Mouse (Mus musculus) lung, embryonic 16.5 days (tissue): ENCODE data around the gene Usp4. TPM values are rescaled to one million over a fixed set of nuclear protein-coding genes. Genes with fewer than 3 reads are reported as not detected.
"Not testable (repeated sequence)": the region's sequence is repeated elsewhere in the genome, so short reads cannot be mapped to it uniquely, and the experiment has no call there.

Experiments
- ATAC-seq: fragments of 200-750 bp; cut with Nextera tagmentation; 2 replicates; pipeline ENCODE4 v1.8.0; 2017; ENCODE audit warnings: low read depth, mild to moderate bottlenecking, moderate library complexity
- H3K27ac ChIP-seq: fragments of 300-500 bp; sonication (generic); 2 replicates; pipeline ENCODE4 v1.5.1; 2014; ENCODE audit warnings: mild to moderate bottlenecking, control low read depth, low read length
- H3K27me3 ChIP-seq: fragments of 300-500 bp; sonication (generic); 2 replicates; pipeline ENCODE4 v1.6.1; 2014; ENCODE audit warnings: low read depth, low read length, mixed read lengths; ENCODE audit not compliant: control insufficient read depth, insufficient read depth
- H3K36me3 ChIP-seq: fragments of 300-500 bp; sonication (generic); 2 replicates; pipeline ENCODE4 v1.6.1; 2014; ENCODE audit warnings: low read length; ENCODE audit not compliant: control insufficient read depth, insufficient read depth
- H3K4me1 ChIP-seq: fragments of 300-500 bp; sonication (generic); replicated peaks from 2 replicates; pipeline ENCODE4 v1.6.1; 2014; ENCODE audit warnings: low read length, mixed read lengths; ENCODE audit not compliant: control insufficient read depth, insufficient read depth
- H3K4me2 ChIP-seq: fragments of 300-500 bp; sonication (generic); 2 replicates; pipeline ENCODE4 v1.6.1; 2014; ENCODE audit warnings: low read depth, low read length, control low read depth
- H3K4me3 ChIP-seq: fragments of 300-500 bp; sonication (generic); 2 replicates; pipeline ENCODE4 v1.5.1; 2014; ENCODE audit warnings: mild to moderate bottlenecking, low read length, control low read depth
- H3K9ac ChIP-seq: fragments of 300-500 bp; sonication (generic); 2 replicates; pipeline ENCODE4 v1.6.1; 2014; ENCODE audit warnings: low read length, control low read depth
- H3K9me3 ChIP-seq: fragments of 300-500 bp; sonication (generic); 2 replicates; pipeline ENCODE4 v1.6.1; 2016; ENCODE audit warnings: low read length; ENCODE audit not compliant: control insufficient read depth
- WGBS: fragments of 180-500 bp; shearing (Covaris S2); extraction: QIAGEN DNeasy Blood & Tissue Kit; methylation state at CpG from one replicate; pipeline ENCODE4 v1.1.7; 2014; 5-methylcytosine and 5-hydroxymethylcytosine counted together
- polyA plus RNA-seq: library from polyadenylated mRNA; unstranded; fragments of >200 nt; fragmentation: Nextera tagmentation; extraction: Ambion mirVana; gene quantifications from 2 replicates; pipeline ENCODE4 v1.2.1, GENCODE M21; 2015

Usp4 gene
- polyA plus RNA-seq, 1 experiment from 2014 or later, result 93.6 TPM

DNA sequence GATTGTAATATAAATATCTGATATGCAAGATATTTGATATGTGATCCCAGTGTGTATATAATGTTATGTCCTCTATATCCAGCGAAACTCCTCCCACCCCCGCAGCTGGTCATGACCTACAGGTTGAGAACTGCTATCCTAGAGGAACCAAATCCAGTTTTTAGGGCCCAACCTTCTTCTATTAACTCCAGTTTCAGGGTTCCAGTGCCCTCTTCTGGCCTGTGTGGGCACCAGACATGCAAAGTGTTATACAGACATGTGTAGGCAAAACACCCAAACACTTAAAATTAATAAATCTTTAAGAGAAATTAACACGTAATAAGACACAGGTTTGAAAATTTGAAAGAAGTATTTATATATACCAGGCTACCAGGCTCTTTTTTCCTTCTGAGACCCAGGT, 30.1 kb upstream of the Usp4 start:
- WGBS, result 92% methylated on average over 3 of the region's 3 CpGs
- H3K36me3 ChIP-seq, result peaks cover 10% of the 10 kb centered on the region

DNA sequence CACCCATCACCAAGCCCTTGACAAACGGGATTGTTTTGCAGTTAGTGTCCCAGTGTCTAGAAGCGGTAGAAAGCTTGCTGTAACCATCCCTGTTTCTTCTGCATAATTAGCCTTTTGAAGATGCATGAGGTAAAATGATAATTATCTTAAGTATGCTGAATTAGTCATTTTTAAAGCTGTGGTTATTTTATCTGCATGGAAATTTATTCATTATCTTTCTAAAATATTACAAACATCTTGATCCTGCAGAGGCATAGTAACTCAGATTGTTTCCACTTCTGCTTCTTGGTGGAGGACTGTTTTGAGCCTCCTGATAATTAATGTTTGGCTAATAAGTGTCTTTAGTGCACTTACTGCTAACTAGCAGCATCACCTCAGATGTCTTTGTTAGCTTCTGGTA, 29.2 kb upstream of the Usp4 start:
- Histone ChIP-seq H3K9me3 (no peaks in the 10 kb centered on the region), H3K9ac (no peak overlapping the region), H3K27me3 (no peaks in the 10 kb centered on the region), H3K36me3 (peaks cover 10% of the 10 kb centered on the region), H3K4me3 (no peak overlapping the region), H3K4me1 (no peaks in the 10 kb centered on the region), H3K4me2 (no peak overlapping the region), H3K27ac (no peak overlapping the region)
- ATAC-seq, result no peak
- 82% methylated on average over 2 of the region's 2 CpGs for WGBS

More for the DNA sequence above, 30.1 kb upstream of the Usp4 start:
- Histone ChIP-seq H3K4me2 (no peak overlapping the region), H3K4me1 (no peaks in the 10 kb centered on the region), H3K4me3 (no peak overlapping the region), H3K27ac (no peak overlapping the region), H3K9ac (no peak overlapping the region), H3K9me3 (no peaks in the 10 kb centered on the region), H3K27me3 (no peaks in the 10 kb centered on the region)
- no peak for ATAC-seq

DNA sequence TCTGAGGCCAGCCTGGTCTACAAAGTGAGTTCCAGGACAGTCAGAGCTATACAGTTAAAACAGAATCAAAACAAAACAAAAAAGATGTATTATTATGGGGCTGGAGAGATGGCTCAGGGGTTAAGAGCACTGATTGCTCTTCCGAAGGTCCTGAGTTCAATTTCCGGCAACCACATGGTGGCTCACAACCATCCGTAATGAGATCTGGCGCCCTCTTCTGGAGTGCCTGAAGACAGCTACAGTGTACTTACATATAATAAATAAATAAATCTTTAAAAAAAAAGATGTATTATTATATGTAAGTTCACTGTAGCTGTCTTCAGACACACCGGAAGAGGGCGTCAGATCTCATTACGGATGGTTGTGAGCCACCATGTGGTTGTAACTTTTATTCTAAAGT, 25.6 kb upstream of the Usp4 start:
- not testable (repeated sequence) for H3K9me3 ChIP-seq, ATAC-seq, H3K4me1 ChIP-seq, H3K9ac ChIP-seq, H3K4me2 ChIP-seq, H3K4me3 ChIP-seq, H3K27ac ChIP-seq, H3K27me3 ChIP-seq, H3K36me3 ChIP-seq
- WGBS, result 87% methylated on average over 7 of the region's 7 CpGs

DNA sequence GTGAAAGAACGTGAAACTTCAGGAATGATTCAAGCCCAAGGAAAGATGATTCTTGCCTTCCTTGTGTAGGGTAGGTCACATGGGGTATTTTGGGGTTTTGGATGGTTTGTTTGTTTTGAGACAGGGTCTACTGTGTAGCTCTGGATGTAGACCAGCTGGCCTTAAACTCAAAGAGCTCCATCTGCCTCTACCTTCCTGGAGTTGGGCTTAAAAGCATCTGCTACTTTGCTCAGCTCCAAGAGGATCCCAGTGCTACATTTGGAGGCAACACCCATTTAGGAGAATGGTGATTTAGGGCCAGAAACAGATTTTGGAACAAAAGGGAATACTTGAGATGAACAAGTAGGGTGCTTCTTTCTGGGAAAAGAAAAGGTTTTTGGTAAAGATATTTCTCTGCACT, 22.9 kb upstream of the Usp4 start:
- Histone ChIP-seq H3K4me3 (no peak overlapping the region), H3K9ac (no peak overlapping the region), H3K36me3 (peaks cover 20% of the 10 kb centered on the region), H3K9me3 (no peaks in the 10 kb centered on the region), H3K27ac (no peak overlapping the region), H3K4me1 (no peaks in the 10 kb centered on the region), H3K27me3 (no peaks in the 10 kb centered on the region), H3K4me2 (no peak overlapping the region)
- 78% methylated on average over 1 of the region's 1 CpGs for WGBS
- ATAC-seq, result no peak

DNA sequence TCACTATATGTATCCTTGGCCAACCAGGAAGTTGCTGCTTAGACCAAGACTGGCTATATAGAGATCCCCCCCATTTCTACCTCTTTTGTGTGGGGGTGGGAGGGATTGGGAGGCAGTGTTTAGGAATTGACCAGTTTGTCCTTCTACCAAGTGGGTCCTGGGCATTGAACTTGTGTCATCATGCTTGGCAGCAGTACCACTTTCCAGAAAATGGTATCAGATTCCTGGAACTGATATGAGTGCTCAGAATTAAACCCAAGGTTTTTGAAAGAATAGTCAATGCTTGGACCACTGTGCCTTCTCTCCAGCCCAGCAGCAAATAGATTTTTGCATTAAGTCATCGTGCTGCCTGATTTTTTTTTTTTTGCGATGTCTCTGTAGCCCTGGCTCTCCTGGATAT, 21.8 kb upstream of the Usp4 start:
- H3K4me3 ChIP-seq, result no peak overlapping the region
- peaks cover 24% of the 10 kb centered on the region for H3K36me3 ChIP-seq
- no peaks in the 10 kb centered on the region for H3K27me3 ChIP-seq
- no peak for ATAC-seq
- no peak overlapping the region for H3K9ac ChIP-seq
- no peaks in the 10 kb centered on the region for H3K4me1 ChIP-seq
- H3K27ac ChIP-seq, result no peak overlapping the region
- no peaks in the 10 kb centered on the region for H3K9me3 ChIP-seq
- H3K4me2 ChIP-seq, result no peak overlapping the region
- WGBS, result 94% methylated on average over 2 of the region's 2 CpGs

DNA sequence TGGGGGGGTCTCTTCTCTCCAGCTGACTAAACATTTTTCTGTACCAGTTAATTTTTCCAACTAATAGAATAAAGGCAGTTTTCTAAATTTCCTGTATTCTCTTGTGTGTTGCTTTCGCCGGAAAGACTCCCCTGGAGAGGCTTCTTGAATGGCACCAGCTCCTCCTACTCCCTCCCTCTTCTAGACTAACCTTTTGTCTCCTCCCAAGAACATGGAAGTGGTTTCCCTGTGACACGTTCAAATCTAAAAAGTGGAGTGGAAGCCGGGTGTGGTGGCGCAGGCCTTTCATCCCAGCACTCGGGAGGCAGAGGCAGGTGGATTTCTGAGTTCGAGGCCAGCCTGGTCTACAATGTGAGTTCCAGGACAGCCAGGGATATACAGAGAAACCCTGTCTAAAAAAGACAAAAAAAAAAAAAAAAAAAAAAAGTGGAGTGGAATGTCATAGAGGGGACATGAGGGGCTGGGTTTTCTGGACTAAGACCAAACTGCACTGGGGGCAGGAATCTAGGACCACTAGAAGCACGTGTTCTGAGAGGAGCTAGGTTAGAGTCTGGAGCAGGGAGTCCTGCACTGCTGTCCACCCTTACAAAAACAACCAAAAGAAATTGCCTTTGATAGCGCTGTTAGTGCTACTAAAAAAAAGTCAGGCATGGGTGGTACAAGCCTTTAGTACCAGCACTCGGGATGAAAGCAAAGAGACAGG, 9.7 kb upstream of the Usp4 start:
- peaks cover 28% of the 10 kb centered on the region for H3K4me1 ChIP-seq
- no peak overlapping the region for H3K4me3 ChIP-seq
- H3K36me3 ChIP-seq, result peaks cover 34% of the 10 kb centered on the region
- no peak overlapping the region for H3K9ac ChIP-seq
- H3K4me2 ChIP-seq, result peak overlapping the region; percentile 68
- WGBS, result 65% methylated on average over 10 of the region's 10 CpGs
- H3K27ac ChIP-seq, result peak overlapping the region; percentile 95
- no peaks in the 10 kb centered on the region for H3K27me3 ChIP-seq
- no peak for ATAC-seq
- H3K9me3 ChIP-seq, result no peaks in the 10 kb centered on the region

DNA sequence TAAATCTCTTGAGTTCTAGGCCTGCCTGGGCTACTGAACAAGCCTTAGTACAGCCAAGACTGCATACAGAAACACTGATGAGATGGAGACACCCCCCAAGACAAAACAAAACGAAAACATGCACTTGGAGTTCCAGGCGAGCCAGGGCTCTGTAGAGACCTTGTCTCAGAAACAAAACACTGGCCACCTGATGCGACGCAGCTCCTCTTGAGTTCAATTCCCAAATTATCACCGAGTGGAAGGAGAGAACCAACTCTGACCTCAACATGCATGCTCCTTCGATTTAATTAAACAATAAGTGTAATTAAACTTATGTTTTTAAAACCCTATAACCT, 9.1 kb upstream of the Usp4 start:
- Histone ChIP-seq H3K4me2 (peak overlapping the region; percentile 68), H3K4me1 (peaks cover 28% of the 10 kb centered on the region), H3K36me3 (peaks cover 31% of the 10 kb centered on the region), H3K9ac (peak overlapping the region; percentile 93), H3K9me3 (no peaks in the 10 kb centered on the region), H3K27ac (peak overlapping the region; percentile 95), H3K4me3 (peak overlapping the region; percentile 65), H3K27me3 (no peaks in the 10 kb centered on the region)
- no peak for ATAC-seq
- WGBS, result 25% methylated on average over 6 of the region's 6 CpGs

DNA sequence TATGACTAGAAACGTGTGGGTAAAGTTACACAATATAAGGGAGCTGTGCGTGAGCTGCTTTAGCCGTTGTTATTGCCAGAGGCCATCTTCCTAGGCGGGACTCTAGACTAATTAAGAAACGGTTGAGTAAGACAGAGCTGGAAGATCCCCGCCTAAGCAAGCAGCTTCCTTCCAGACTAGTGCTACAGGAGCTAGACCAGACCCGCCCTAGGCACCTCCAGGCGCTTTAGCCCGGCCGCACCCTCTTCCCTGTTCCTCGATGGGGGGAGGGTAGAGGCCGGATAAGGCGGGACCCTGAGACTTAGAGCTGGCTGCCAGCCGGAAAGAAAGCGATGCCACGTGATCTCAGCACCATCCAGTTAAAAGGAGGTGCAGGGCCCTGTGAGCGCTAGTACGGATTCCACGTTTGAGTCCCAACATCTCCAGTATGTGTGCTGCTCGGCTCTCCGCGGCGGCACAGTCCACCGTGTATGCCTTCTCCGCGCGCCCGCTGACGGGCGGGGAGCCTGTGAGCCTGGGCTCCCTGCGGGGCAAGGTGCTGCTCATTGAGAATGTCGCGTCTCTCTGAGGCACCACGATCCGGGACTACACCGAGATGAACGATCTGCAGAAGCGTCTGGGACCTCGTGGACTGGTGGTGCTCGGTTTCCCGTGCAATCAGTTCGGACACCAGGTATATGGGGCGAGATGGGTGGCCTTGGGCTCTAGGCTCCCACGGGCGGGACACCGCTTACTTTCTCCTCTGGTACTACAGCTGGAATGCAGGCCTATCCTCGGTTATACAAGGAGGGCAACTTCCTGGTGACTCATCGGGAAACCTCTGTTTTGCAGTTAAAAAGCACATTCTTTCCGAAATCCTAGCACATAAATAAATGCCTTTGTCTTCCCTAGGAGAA, 8.5 kb upstream of the Usp4 start, which contains the start of gene Gpx1:
Gene Gpx1 (plus strand): TSS at position 18 of the 896 bp plus-strand sequence.
- Histone ChIP-seq H3K9ac (peak within 1 kb of the TSS; percentile 93), H3K27ac (peak within 1 kb of the TSS; percentile 95), H3K27me3 (no peaks in the 10 kb centered on the region), H3K4me3 (peak within 1 kb of the TSS; percentile 65), H3K4me1 (peaks cover 28% of the 10 kb centered on the region), H3K9me3 (no peaks in the 10 kb centered on the region), H3K36me3 (peaks cover 25% of the 10 kb centered on the region), H3K4me2 (peak within 1 kb of the TSS; percentile 68)
- ATAC-seq, result peak; percentile 98
- under 1% methylated on average over 49 of the region's 49 CpGs for WGBS

DNA sequence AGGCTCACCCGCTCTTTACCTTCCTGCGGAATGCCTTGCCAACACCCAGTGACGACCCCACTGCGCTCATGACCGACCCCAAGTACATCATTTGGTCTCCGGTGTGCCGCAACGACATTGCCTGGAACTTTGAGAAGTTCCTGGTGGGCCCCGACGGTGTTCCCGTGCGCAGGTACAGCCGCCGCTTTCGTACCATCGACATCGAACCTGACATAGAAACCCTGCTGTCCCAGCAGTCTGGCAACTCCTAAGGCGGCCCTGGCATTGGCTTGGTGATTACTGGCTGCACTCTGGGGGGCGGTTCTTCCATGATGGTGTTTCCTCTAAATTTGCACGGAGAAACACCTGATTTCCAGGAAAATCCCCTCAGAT, 7.8 kb upstream of the Usp4 start:
- no peak for ATAC-seq
- H3K27me3 ChIP-seq, result no peaks in the 10 kb centered on the region
- H3K4me2 ChIP-seq, result peak overlapping the region; percentile 68
- peak overlapping the region; percentile 95 for H3K27ac ChIP-seq
- H3K9ac ChIP-seq, result peak overlapping the region; percentile 93
- peaks cover 18% of the 10 kb centered on the region for H3K36me3 ChIP-seq
- peaks cover 28% of the 10 kb centered on the region for H3K4me1 ChIP-seq
- 10% methylated on average over 20 of the region's 20 CpGs for WGBS
- peak overlapping the region; percentile 65 for H3K4me3 ChIP-seq
- no peaks in the 10 kb centered on the region for H3K9me3 ChIP-seq
